Mouse (Mus musculus) heart, postnatal 10 days (tissue): ENCODE results near the gene Kctd13. TPM values are rescaled to one million over a fixed set of nuclear protein-coding genes. Genes with fewer than 3 reads are reported as not detected.
A peak's percentile ranks its signal among the peaks of the same experiment; 100 is the strongest.
"Not testable (repeated sequence)": the region's sequence is repeated elsewhere in the genome, so short reads cannot be mapped to it uniquely, and the experiment has no call there.

ENCODE experiments used
- DNase-seq, 2 experiments: peaks; one replicate each; pipeline ENCODE4 v3.0.0; 2021
- intact Hi-C: fragments of 180-260 bp; cut with DNase I; formaldehyde crosslinking; loops from one replicate; pipeline ENCODE4 v1.15.1; 2025
- total RNA-seq, 2 experiments: library from RNA; stranded (reverse); gene quantifications; 2 replicates each; pipeline ENCODE4 v1.2.3; 2021

Kctd13 gene
- total RNA-seq = 1 to 10 TPM; 7.7 to 9.7 TPM

- intact Hi-C loops = loop anchor here (5.0 kb wide), 1 partner anchor 41 kb away; no protein-coding TSS in a partner anchor
- DNase-seq = peak; percentile 95 to 96
These were observed at the start of gene Kctd13 for GRCm38 (mm10) chr7:126928384-126929037. TSS of gene Kctd13 (plus strand) at chr7:126928879.

GRCm38 (mm10) chr7:126881040-126881439 lies 47.6 kb upstream of the Kctd13 start:
- intact Hi-C loops = loop anchor here (1.0 kb wide), 1 partner anchor 19 kb away; the partner anchor contains the start of gene Ino80e
- DNase-seq = peak; percentile 39 to 56

GRCm38 (mm10) chr7:126883731-126884181 lies 44.9 kb upstream of the Kctd13 start:
- DNase-seq = peak; percentile 33 to 52
- intact Hi-C loops = no loop called here

GRCm38 (mm10) chr7:126884286-126885164 lies 44.2 kb upstream of the Kctd13 start, which contains the start of gene Taok2:
TSS of gene Taok2 (minus strand) at chr7:126884703.
- peak; percentile 98 for DNase-seq
- intact Hi-C loops = loop anchor here (5.0 kb wide), 2 partner anchors 43 to 52 kb away; partner anchors contain the start of genes 4930451I11Rik and Kctd13

- DNase-seq = no peak
- intact Hi-C loops = loop anchor here (5.0 kb wide), 2 partner anchors 40 to 55 kb away; partner anchors contain the start of genes 4930451I11Rik and Kctd13
These were observed 41.4 kb upstream of the Kctd13 start for GRCm38 (mm10) chr7:126887281-126887680.

GRCm38 (mm10) chr7:126888852-126889251 lies 39.8 kb upstream of the Kctd13 start:
- intact Hi-C loops = loop anchor here (5.0 kb wide), 2 partner anchors 38 to 57 kb away; partner anchors contain the start of genes 4930451I11Rik and Kctd13
- no peak for DNase-seq

GRCm38 (mm10) chr7:126896912-126897311 lies 31.8 kb upstream of the Kctd13 start:
- intact Hi-C loops = no loop called here
- DNase-seq = peak in 1 of 2 experiments; percentile 20

GRCm38 (mm10) chr7:126897390-126898101 lies 31.1 kb upstream of the Kctd13 start:
- peak; percentile 50 to 58 for DNase-seq
- intact Hi-C loops = no loop called here

GRCm38 (mm10) chr7:126898102-126898990 lies 30.3 kb upstream of the Kctd13 start:
- peak; percentile 98 to 99 for DNase-seq
- intact Hi-C loops = no loop called here

- intact Hi-C loops, DNase-seq: not testable (repeated sequence)
These were observed 28.9 kb upstream of the Kctd13 start for GRCm38 (mm10) chr7:126899781-126900180.

- no peak for DNase-seq
- intact Hi-C loops = no loop called here
These were observed 23.1 kb upstream of the Kctd13 start for GRCm38 (mm10) chr7:126905590-126905989.

GRCm38 (mm10) chr7:126914844-126915243 lies 13.8 kb upstream of the Kctd13 start:
- DNase-seq = no peak
- intact Hi-C loops = loop anchor here (5.0 kb wide), 1 partner anchor 142 kb away; no protein-coding TSS in a partner anchor

- intact Hi-C loops, DNase-seq: not testable (repeated sequence)
These were observed 10.3 kb upstream of the Kctd13 start for GRCm38 (mm10) chr7:126918356-126918755.

GRCm38 (mm10) chr7:126919973-126920372 lies 8.7 kb upstream of the Kctd13 start:
- no peak for DNase-seq
- intact Hi-C loops = no loop called here

GRCm38 (mm10) chr7:126921563-126921962 lies 7.1 kb upstream of the Kctd13 start:
- no peak for DNase-seq
- intact Hi-C loops = no loop called here

GRCm38 (mm10) chr7:126922624-126923060 lies 6.0 kb upstream of the Kctd13 start, which contains the start of gene Tmem219:
TSS of gene Tmem219 (minus strand) at chr7:126922917.
- intact Hi-C loops = no loop called here
- DNase-seq = peak; percentile 69 to 72

GRCm38 (mm10) chr7:126923999-126924398 lies 4.7 kb upstream of the Kctd13 start:
- intact Hi-C loops = no loop called here
- DNase-seq = peak in 1 of 2 experiments; percentile 4

GRCm38 (mm10) chr7:126926299-126926698 lies 2.4 kb upstream of the Kctd13 start:
- DNase-seq = no peak
- intact Hi-C loops = loop anchor here (5.0 kb wide), 1 partner anchor 39 kb away; no protein-coding TSS in a partner anchor

- intact Hi-C loops = loop anchor here (5.0 kb wide), 1 partner anchor 42 kb away; no protein-coding TSS in a partner anchor
- DNase-seq = no peak
These were observed 367 bp downstream of the Kctd13 start for GRCm38 (mm10) chr7:126929046-126929445.
